Mouse (Mus musculus) lung, embryonic 14.5 days (tissue): ENCODE data around the gene Pigu. TPM values are rescaled to one million over a fixed set of nuclear protein-coding genes. Genes with fewer than 3 reads are reported as not detected.

Source experiments
- ATAC-seq: fragments of 200-750 bp; cut with Nextera tagmentation; 2 replicates; pipeline ENCODE4 v1.8.0; 2017; ENCODE audit warnings: mild to moderate bottlenecking, moderate TSS enrichment, moderate library complexity; ENCODE audit not compliant: insufficient read depth
- DNase-seq: peaks from one replicate; pipeline ENCODE4 v3.0.0-alpha.2; 2015
- H3K27ac ChIP-seq: fragments of 300-500 bp; sonication (generic); 2 replicates; pipeline ENCODE4 v1.5.1; 2014; ENCODE audit warnings: low read depth, mild to moderate bottlenecking, moderate library complexity
- H3K27me3 ChIP-seq: fragments of 300-500 bp; sonication (generic); 2 replicates; pipeline ENCODE4 v1.6.1; 2014; ENCODE audit warnings: low read length, control low read depth; ENCODE audit not compliant: insufficient read depth
- H3K36me3 ChIP-seq: fragments of 300-500 bp; sonication (generic); 2 replicates; pipeline ENCODE4 v1.6.1; 2014; ENCODE audit warnings: control low read depth; ENCODE audit not compliant: insufficient read depth
- H3K4me1 ChIP-seq: fragments of 300-500 bp; sonication (generic); 2 replicates; pipeline ENCODE4 v1.6.1; 2014; ENCODE audit warnings: antibody characterized with exemption, control low read depth; ENCODE audit not compliant: insufficient read depth
- H3K4me2 ChIP-seq: fragments of 300-500 bp; sonication (generic); 2 replicates; pipeline ENCODE4 v1.6.1; 2014; ENCODE audit warnings: mild to moderate bottlenecking
- H3K4me3 ChIP-seq: fragments of 300-500 bp; sonication (generic); 2 replicates; pipeline ENCODE4 v1.5.1; 2014; ENCODE audit warnings: low read depth, low read length
- H3K9ac ChIP-seq: fragments of 300-500 bp; sonication (generic); 2 replicates; pipeline ENCODE4 v1.6.1; 2014
- H3K9me3 ChIP-seq: fragments of 300-500 bp; sonication (generic); 2 replicates; pipeline ENCODE4 v1.6.1; 2016; ENCODE audit warnings: low read depth, low read length, control low read depth
- CTCF ChIP-seq: IDR thresholded peaks from 2 replicates; pipeline ENCODE4 v1.5.1; 2016; ENCODE audit warnings: antibody characterized with exemption, low read depth
- WGBS: fragments of 180-500 bp; shearing (Covaris S2); extraction: QIAGEN DNeasy Blood & Tissue Kit; methylation state at CpG from one replicate; pipeline ENCODE4 v1.1.7; 2014; 5-methylcytosine and 5-hydroxymethylcytosine counted together
- microRNA counts: library from miRNA; unstranded; fragments of <30 nt; microRNA quantifications from one replicate; lab custom pipeline; 2016
- microRNA-seq: library from miRNA; unstranded; fragments of <30 nt; microRNA quantifications from one replicate; pipeline ENCODE4, GENCODE M21; 2016; ENCODE audit warnings: borderline number of aligned reads
- polyA plus RNA-seq: library from polyadenylated mRNA; unstranded; fragments of >200 nt; fragmentation: Nextera tagmentation; extraction: Ambion mirVana; gene quantifications from 2 replicates; pipeline ENCODE4 v1.2.1, GENCODE M21; 2014

Gene Pigu
- polyA plus RNA-seq, 1 experiment from 2014 or later = 54.0 TPM

- WGBS = 58% methylated on average over 4 of the region's 4 CpGs
- no peak for TF ChIP-seq CTCF
- DNase-seq (no peak), ATAC-seq (no peak)
- H3K27me3 ChIP-seq = no peaks in the 10 kb centered on the region
- H3K27ac ChIP-seq = no peak overlapping the region
- H3K9ac ChIP-seq = no peak overlapping the region
- no peaks in the 10 kb centered on the region for H3K9me3 ChIP-seq
- H3K36me3 ChIP-seq = peaks cover 40% of the 10 kb centered on the region
- H3K4me3 ChIP-seq = no peak overlapping the region
- no peak overlapping the region for H3K4me2 ChIP-seq
- no peaks in the 10 kb centered on the region for H3K4me1 ChIP-seq
These were observed 116.3 kb downstream of the Pigu start for GRCm38 (mm10) chr2:155240915-155241314.

GRCm38 (mm10) chr2:155237276-155237675, 120.0 kb downstream of the Pigu start:
- H3K9ac ChIP-seq = peak overlapping the region; percentile 93
- no peaks in the 10 kb centered on the region for H3K27me3 ChIP-seq
- peak overlapping the region; percentile 90 for H3K4me2 ChIP-seq
- DNase-seq = peak; percentile 6
- peak overlapping the region; percentile 91; the same call in 1 of the 2 replicates for H3K27ac ChIP-seq
- 11% methylated on average over 4 of the region's 4 CpGs for WGBS
- no peak for TF ChIP-seq CTCF
- no peaks in the 10 kb centered on the region for H3K4me1 ChIP-seq
- ATAC-seq = no peak
- H3K4me3 ChIP-seq = peak overlapping the region; percentile 92
- peaks cover 4% of the 10 kb centered on the region; the same call in 1 of the 2 replicates for H3K36me3 ChIP-seq
- H3K9me3 ChIP-seq = no peaks in the 10 kb centered on the region

GRCm38 (mm10) chr2:155236362-155236992, 120.8 kb downstream of the Pigu start, which contains the start of gene Dynlrb1:
Gene Dynlrb1 (plus strand): TSS chr2:155236533.
- WGBS = 0% methylated on average over 50 of the region's 50 CpGs
- Histone ChIP-seq H3K4me1 (no peaks in the 10 kb centered on the region), H3K27me3 (no peaks in the 10 kb centered on the region), H3K9ac (peak within 1 kb of the TSS; percentile 93), H3K4me2 (peak within 1 kb of the TSS; percentile 90), H3K27ac (peak within 1 kb of the TSS; percentile 91), H3K36me3 (0 out of 2 replicates have a peak, but pooled peaks cover 4% of the 10 kb centered on the region), H3K9me3 (no peaks in the 10 kb centered on the region), H3K4me3 (peak within 1 kb of the TSS; percentile 92)
- peak; percentile 100 for ATAC-seq
- TF ChIP-seq CTCF = peak; percentile 16; the same call in 1 of the 2 replicates
- peak; percentile 100 for DNase-seq

DNA sequence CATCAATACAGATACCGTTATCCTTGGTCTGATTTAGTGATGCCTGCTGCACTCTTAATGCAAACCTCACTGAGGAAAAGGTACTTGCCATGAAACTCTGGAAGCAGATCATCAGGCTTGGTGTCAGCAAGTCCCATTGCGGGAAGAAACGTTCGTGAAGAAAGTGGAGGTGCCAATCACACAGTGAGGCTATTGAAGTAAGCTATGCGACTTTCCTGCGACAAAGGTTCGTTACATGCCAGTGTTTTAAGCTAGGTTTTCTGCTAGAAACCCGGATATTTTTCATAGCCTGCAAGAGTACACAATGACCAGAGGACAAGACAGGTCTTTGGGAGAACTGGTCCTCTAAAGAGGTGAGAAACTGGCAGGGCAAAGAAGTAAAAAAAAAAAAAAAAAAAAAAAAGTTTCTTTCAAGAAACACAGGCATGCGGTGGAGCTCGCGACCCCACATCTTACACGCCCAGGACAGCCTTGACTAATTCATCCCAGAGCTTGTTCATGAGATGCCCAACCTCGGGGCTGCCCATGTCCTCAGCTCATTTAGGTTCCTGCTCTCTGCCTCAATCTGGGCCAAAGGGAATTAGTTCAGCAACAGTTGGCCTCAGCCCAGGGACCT, 121.4 kb downstream of the Pigu start:
- Histone ChIP-seq H3K4me2 (peak overlapping the region; percentile 90), H3K27ac (peak overlapping the region; percentile 91), H3K27me3 (no peaks in the 10 kb centered on the region), H3K9ac (peak overlapping the region; percentile 93), H3K36me3 (no peaks in the 10 kb centered on the region), H3K4me1 (no peaks in the 10 kb centered on the region), H3K4me3 (peak overlapping the region; percentile 92), H3K9me3 (no peaks in the 10 kb centered on the region)
- no peak for DNase-seq
- 5% methylated on average over 13 of the region's 13 CpGs for WGBS
- ATAC-seq = peak; percentile 87
- TF ChIP-seq CTCF = no peak

MicroRNAs within 50 kb of the gene (microRNA counts, 519-probe panel; counts per million panel counts)
- 1,858 counts per million, percentile 18 among the panel's probes with 10 or more counts for microRNA mmu-miR-695 (lab: Ali Mortazavi, UCI)

Small RNA genes within 50 kb of the gene (microRNA-seq; reads per million reads assigned to microRNA genes)
- gene Mir695 = not detected

Other genes starting within 250 kb of the Pigu start
- gene Itch, start 223.9 kb downstream of the Pigu start, polyA plus RNA-seq = 52.9 and 57.1 TPM in 2 replicates
- 397 and 400 TPM in 2 replicates for gene Dynlrb1, start 120.9 kb downstream of the Pigu start, polyA plus RNA-seq
- gene Map1lc3a, start 81.1 kb downstream of the Pigu start, polyA plus RNA-seq = 149 and 162 TPM in 2 replicates
- gene Trp53inp2, start 23.6 kb upstream of the Pigu start, polyA plus RNA-seq = 15.0 and 17.8 TPM in 2 replicates
- 27.1 and 28.4 TPM in 2 replicates for gene Ncoa6, start 116.5 kb upstream of the Pigu start, polyA plus RNA-seq
- 7.5 and 7.9 TPM in 2 replicates for gene Acss2, start 160.5 kb upstream of the Pigu start, polyA plus RNA-seq
- gene Ggt7, start 160.8 kb upstream of the Pigu start, polyA plus RNA-seq = 2.1 and 2.6 TPM in 2 replicates
- 22.0 TPM in 2 replicates for gene Gss, start 235.4 kb upstream of the Pigu start, polyA plus RNA-seq